Mouse (Mus musculus): ENCODE data around the gene Gpc5. TPM values are rescaled to one million over a fixed set of nuclear protein-coding genes. Genes with fewer than 3 reads are reported as not detected.

The Gpc5 gene
- polyA plus RNA-seq, 1 experiment from 2014 or later = 2.5 TPM

- ATAC-seq (ENCODE audit: insufficient number of reproducible peaks, low FRiP score, low TSS enrichment, low read depth) = no peak
- peaks cover 14% of the 10 kb centered on the region for H3K4me1 ChIP-seq (ENCODE audit: control insufficient read depth, insufficient read depth, low read length)
Measured at GRCm38 (mm10) chr14:115406596-115406995, 314.6 kb downstream of the Gpc5 start.

GRCm38 (mm10) chr14:115407309-115407930 is 315.4 kb downstream of the Gpc5 start:
- Histone ChIP-seq H3K9me3 (ENCODE audit: control insufficient read depth, low read length) (no peaks in the 10 kb centered on the region), H3K27ac (replicated peaks; ENCODE audit: low read depth, low read length) (peak overlapping the region; percentile 65; the same call in 1 of the 2 replicates), H3K4me3 (ENCODE audit: low read depth, low read length) (no peak overlapping the region), H3K4me1 (ENCODE audit: control insufficient read depth, insufficient read depth, low read length) (peaks cover 15% of the 10 kb centered on the region), H3K36me3 (ENCODE audit: control insufficient read depth, insufficient read depth, low read length) (no peaks in the 10 kb centered on the region), H3K4me2 (ENCODE audit: low read depth, severe bottlenecking) (no peak overlapping the region), H3K27me3 (ENCODE audit: control insufficient read depth, insufficient read depth, low read length) (no peaks in the 10 kb centered on the region), H3K9ac (ENCODE audit: low read length) (no peak overlapping the region)
- DNase-seq (ENCODE audit: low spot score) (peak; percentile 80), ATAC-seq (ENCODE audit: insufficient number of reproducible peaks, low FRiP score, low TSS enrichment, low read depth) (peak; percentile 85)
- WGBS = 5% methylated on average over 2 of the region's 2 CpGs

More at GRCm38 (mm10) chr14:115406596-115406995, 314.6 kb downstream of the Gpc5 start:
- peak; percentile 41 for DNase-seq (ENCODE audit: low spot score)
- no peaks in the 10 kb centered on the region for H3K27me3 ChIP-seq (ENCODE audit: control insufficient read depth, insufficient read depth, low read length)
- H3K4me3 ChIP-seq (ENCODE audit: low read depth, low read length) = no peak overlapping the region
- no peak overlapping the region for H3K27ac ChIP-seq (replicated peaks; ENCODE audit: low read depth, low read length)
- no peak overlapping the region for H3K4me2 ChIP-seq (ENCODE audit: low read depth, severe bottlenecking)
- H3K36me3 ChIP-seq (ENCODE audit: control insufficient read depth, insufficient read depth, low read length) = no peaks in the 10 kb centered on the region
- H3K9me3 ChIP-seq (ENCODE audit: control insufficient read depth, low read length) = no peaks in the 10 kb centered on the region
- 19% methylated on average over 5 of the region's 5 CpGs for WGBS
- H3K9ac ChIP-seq (ENCODE audit: low read length) = no peak overlapping the region

- H3K4me3 ChIP-seq (ENCODE audit: low read depth, low read length) = no peak overlapping the region
- no peak overlapping the region for H3K27ac ChIP-seq (replicated peaks; ENCODE audit: low read depth, low read length)
- H3K4me1 ChIP-seq (ENCODE audit: control insufficient read depth, insufficient read depth, low read length) = peaks cover 26% of the 10 kb centered on the region
- DNase-seq (ENCODE audit: low spot score) (no peak), ATAC-seq (ENCODE audit: insufficient number of reproducible peaks, low FRiP score, low TSS enrichment, low read depth) (no peak)
- 87% methylated on average over 1 of the region's 1 CpGs for WGBS
- H3K27me3 ChIP-seq (ENCODE audit: control insufficient read depth, insufficient read depth, low read length) = no peaks in the 10 kb centered on the region
- no peak overlapping the region for H3K4me2 ChIP-seq (ENCODE audit: low read depth, severe bottlenecking)
- no peak overlapping the region for H3K9ac ChIP-seq (ENCODE audit: low read length)
- no peaks in the 10 kb centered on the region for H3K36me3 ChIP-seq (ENCODE audit: control insufficient read depth, insufficient read depth, low read length)
- H3K9me3 ChIP-seq (ENCODE audit: control insufficient read depth, low read length) = no peaks in the 10 kb centered on the region
Measured at GRCm38 (mm10) chr14:115410881-115411280, 318.9 kb downstream of the Gpc5 start.

GRCm38 (mm10) chr14:115411513-115412174 is 319.6 kb downstream of the Gpc5 start:
- no peak overlapping the region for H3K4me2 ChIP-seq (ENCODE audit: low read depth, severe bottlenecking)
- H3K9ac ChIP-seq (ENCODE audit: low read length) = no peak overlapping the region
- H3K9me3 ChIP-seq (ENCODE audit: control insufficient read depth, low read length) = no peaks in the 10 kb centered on the region
- 53% methylated on average over 6 of the region's 6 CpGs for WGBS
- no peak for ATAC-seq (ENCODE audit: insufficient number of reproducible peaks, low FRiP score, low TSS enrichment, low read depth)
- H3K27me3 ChIP-seq (ENCODE audit: control insufficient read depth, insufficient read depth, low read length) = no peaks in the 10 kb centered on the region
- peaks cover 21% of the 10 kb centered on the region for H3K4me1 ChIP-seq (ENCODE audit: control insufficient read depth, insufficient read depth, low read length)
- H3K36me3 ChIP-seq (ENCODE audit: control insufficient read depth, insufficient read depth, low read length) = no peaks in the 10 kb centered on the region
- no peak overlapping the region for H3K27ac ChIP-seq (replicated peaks; ENCODE audit: low read depth, low read length)
- no peak overlapping the region for H3K4me3 ChIP-seq (ENCODE audit: low read depth, low read length)
- no peak for DNase-seq (ENCODE audit: low spot score)

GRCm38 (mm10) chr14:115412821-115413220 is 320.8 kb downstream of the Gpc5 start:
- H3K27ac ChIP-seq (replicated peaks; ENCODE audit: low read depth, low read length) = no peak overlapping the region
- no peak overlapping the region for H3K4me3 ChIP-seq (ENCODE audit: low read depth, low read length)
- WGBS = 6% methylated on average over 3 of the region's 3 CpGs
- H3K9me3 ChIP-seq (ENCODE audit: control insufficient read depth, low read length) = no peaks in the 10 kb centered on the region
- no peak overlapping the region for H3K9ac ChIP-seq (ENCODE audit: low read length)
- DNase-seq (ENCODE audit: low spot score) (no peak), ATAC-seq (ENCODE audit: insufficient number of reproducible peaks, low FRiP score, low TSS enrichment, low read depth) (0 out of 2 replicates have a peak, but pooled peaks have one; percentile 6)
- no peaks in the 10 kb centered on the region for H3K36me3 ChIP-seq (ENCODE audit: control insufficient read depth, insufficient read depth, low read length)
- no peaks in the 10 kb centered on the region for H3K27me3 ChIP-seq (ENCODE audit: control insufficient read depth, insufficient read depth, low read length)
- no peak overlapping the region for H3K4me2 ChIP-seq (ENCODE audit: low read depth, severe bottlenecking)
- H3K4me1 ChIP-seq (ENCODE audit: control insufficient read depth, insufficient read depth, low read length) = peaks cover 19% of the 10 kb centered on the region; the same call in 1 of the 2 replicates

- WGBS = 0% methylated on average over 1 of the region's 1 CpGs
- no peaks in the 10 kb centered on the region for H3K9me3 ChIP-seq (ENCODE audit: control insufficient read depth, low read length)
- no peaks in the 10 kb centered on the region for H3K27me3 ChIP-seq (ENCODE audit: control insufficient read depth, insufficient read depth, low read length)
- no peaks in the 10 kb centered on the region for H3K36me3 ChIP-seq (ENCODE audit: control insufficient read depth, insufficient read depth, low read length)
- peaks cover 19% of the 10 kb centered on the region; the same call in 1 of the 2 replicates for H3K4me1 ChIP-seq (ENCODE audit: control insufficient read depth, insufficient read depth, low read length)
- no peak overlapping the region for H3K27ac ChIP-seq (replicated peaks; ENCODE audit: low read depth, low read length)
- peak; percentile 52 for DNase-seq (ENCODE audit: low spot score)
- H3K9ac ChIP-seq (ENCODE audit: low read length) = no peak overlapping the region
- ATAC-seq (ENCODE audit: insufficient number of reproducible peaks, low FRiP score, low TSS enrichment, low read depth) = peak; percentile 71
- no peak overlapping the region for H3K4me2 ChIP-seq (ENCODE audit: low read depth, severe bottlenecking)
- no peak overlapping the region for H3K4me3 ChIP-seq (ENCODE audit: low read depth, low read length)
Measured at GRCm38 (mm10) chr14:115413429-115413828, 321.4 kb downstream of the Gpc5 start.

- DNase-seq (ENCODE audit: low spot score) = peak; percentile 22
- H3K36me3 ChIP-seq (ENCODE audit: control insufficient read depth, insufficient read depth, low read length) = no peaks in the 10 kb centered on the region
- no peak overlapping the region for H3K9ac ChIP-seq (ENCODE audit: low read length)
- H3K4me3 ChIP-seq (ENCODE audit: low read depth, low read length) = no peak overlapping the region
- H3K4me2 ChIP-seq (ENCODE audit: low read depth, severe bottlenecking) = no peak overlapping the region
- H3K27ac ChIP-seq (replicated peaks; ENCODE audit: low read depth, low read length) = no peak overlapping the region
- peaks cover 19% of the 10 kb centered on the region; the same call in 1 of the 2 replicates for H3K4me1 ChIP-seq (ENCODE audit: control insufficient read depth, insufficient read depth, low read length)
- no peak for ATAC-seq (ENCODE audit: insufficient number of reproducible peaks, low FRiP score, low TSS enrichment, low read depth)
- 26% methylated on average over 5 of the region's 5 CpGs for WGBS
- no peaks in the 10 kb centered on the region for H3K27me3 ChIP-seq (ENCODE audit: control insufficient read depth, insufficient read depth, low read length)
- H3K9me3 ChIP-seq (ENCODE audit: control insufficient read depth, low read length) = no peaks in the 10 kb centered on the region
Measured at GRCm38 (mm10) chr14:115414545-115414944, 322.5 kb downstream of the Gpc5 start.

GRCm38 (mm10) chr14:115431967-115432366 is 340.0 kb downstream of the Gpc5 start:
- no peaks in the 10 kb centered on the region for H3K4me1 ChIP-seq (ENCODE audit: control insufficient read depth, insufficient read depth, low read length)
- H3K4me3 ChIP-seq (ENCODE audit: low read depth, low read length) = no peak overlapping the region
- H3K9ac ChIP-seq (ENCODE audit: low read length) = no peak overlapping the region
- no peaks in the 10 kb centered on the region for H3K9me3 ChIP-seq (ENCODE audit: control insufficient read depth, low read length)
- H3K27me3 ChIP-seq (ENCODE audit: control insufficient read depth, insufficient read depth, low read length) = no peaks in the 10 kb centered on the region
- no peak overlapping the region for H3K4me2 ChIP-seq (ENCODE audit: low read depth, severe bottlenecking)
- no peaks in the 10 kb centered on the region for H3K36me3 ChIP-seq (ENCODE audit: control insufficient read depth, insufficient read depth, low read length)
- ATAC-seq (ENCODE audit: insufficient number of reproducible peaks, low FRiP score, low TSS enrichment, low read depth) = no peak
- no peak overlapping the region for H3K27ac ChIP-seq (replicated peaks; ENCODE audit: low read depth, low read length)
- 29% methylated on average over 3 of the region's 3 CpGs for WGBS
- DNase-seq (ENCODE audit: low spot score) = no peak
